Mouse (Mus musculus): ENCODE data around the gene Slc27a1. TPM values are rescaled to one million over a fixed set of nuclear protein-coding genes. Genes with fewer than 3 reads are reported as not detected.

The Slc27a1 gene
- total RNA-seq, 2 experiments from 2014 or later: 118 to 120 TPM

DNA sequence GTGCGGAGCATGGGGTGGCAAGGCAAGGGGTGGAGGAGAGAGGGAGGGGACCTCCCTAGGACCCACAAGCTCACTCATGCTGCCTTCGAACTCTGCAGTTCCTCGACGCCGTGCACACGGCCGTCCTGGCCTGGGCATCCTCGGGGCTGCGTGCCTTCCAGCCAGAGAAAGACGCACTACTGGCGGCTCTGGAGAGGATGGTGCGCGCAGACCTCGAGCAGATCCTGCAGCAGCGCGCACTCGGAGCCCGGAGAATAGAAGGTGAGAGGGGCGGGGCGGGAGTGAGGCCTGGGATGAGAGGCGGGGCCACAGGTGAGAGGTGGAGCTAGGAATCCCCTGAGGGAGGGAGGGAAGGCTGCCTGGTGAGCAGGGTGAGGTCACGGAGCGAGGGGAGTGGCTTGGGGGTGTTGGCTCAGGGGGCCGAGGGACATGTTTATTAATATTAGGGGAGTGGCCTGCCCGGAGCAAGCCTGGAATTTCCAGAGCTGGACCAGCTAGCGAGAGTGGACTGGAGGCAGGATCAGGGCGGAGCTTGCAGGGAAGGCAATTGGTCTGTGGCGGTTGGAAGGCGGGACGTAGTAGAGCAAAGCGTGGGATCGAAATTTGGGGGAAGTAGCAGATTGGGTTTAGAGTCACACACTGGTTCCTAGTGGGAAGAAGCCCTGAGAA is 34.1 kb downstream of the Slc27a1 start:
- DNase-seq: peak; percentile 63 to 76
- intact Hi-C loops (cut with DNase I): no loop called here

DNA sequence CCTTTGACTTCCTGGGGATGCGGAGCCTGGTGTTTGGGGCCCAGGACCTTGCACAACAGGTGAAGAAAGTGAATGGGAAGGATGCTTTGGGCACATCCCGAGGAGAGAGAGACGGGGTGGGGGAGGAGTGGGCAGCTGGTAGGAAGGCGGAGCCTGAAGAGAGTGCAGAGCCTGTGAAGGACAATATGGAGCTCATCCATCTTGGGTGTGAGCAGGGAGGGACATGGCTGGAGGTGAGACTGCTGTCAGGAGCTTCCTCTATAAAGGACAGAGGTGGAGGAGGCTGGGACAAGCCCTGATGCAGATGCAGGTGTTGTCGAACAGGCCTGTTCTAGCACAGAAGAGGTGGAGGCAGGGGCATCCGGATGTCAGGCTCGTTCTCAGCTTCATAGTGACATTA is 35.3 kb downstream of the Slc27a1 start:
- intact Hi-C loops (cut with DNase I): no loop called here
- no peak for DNase-seq

DNA sequence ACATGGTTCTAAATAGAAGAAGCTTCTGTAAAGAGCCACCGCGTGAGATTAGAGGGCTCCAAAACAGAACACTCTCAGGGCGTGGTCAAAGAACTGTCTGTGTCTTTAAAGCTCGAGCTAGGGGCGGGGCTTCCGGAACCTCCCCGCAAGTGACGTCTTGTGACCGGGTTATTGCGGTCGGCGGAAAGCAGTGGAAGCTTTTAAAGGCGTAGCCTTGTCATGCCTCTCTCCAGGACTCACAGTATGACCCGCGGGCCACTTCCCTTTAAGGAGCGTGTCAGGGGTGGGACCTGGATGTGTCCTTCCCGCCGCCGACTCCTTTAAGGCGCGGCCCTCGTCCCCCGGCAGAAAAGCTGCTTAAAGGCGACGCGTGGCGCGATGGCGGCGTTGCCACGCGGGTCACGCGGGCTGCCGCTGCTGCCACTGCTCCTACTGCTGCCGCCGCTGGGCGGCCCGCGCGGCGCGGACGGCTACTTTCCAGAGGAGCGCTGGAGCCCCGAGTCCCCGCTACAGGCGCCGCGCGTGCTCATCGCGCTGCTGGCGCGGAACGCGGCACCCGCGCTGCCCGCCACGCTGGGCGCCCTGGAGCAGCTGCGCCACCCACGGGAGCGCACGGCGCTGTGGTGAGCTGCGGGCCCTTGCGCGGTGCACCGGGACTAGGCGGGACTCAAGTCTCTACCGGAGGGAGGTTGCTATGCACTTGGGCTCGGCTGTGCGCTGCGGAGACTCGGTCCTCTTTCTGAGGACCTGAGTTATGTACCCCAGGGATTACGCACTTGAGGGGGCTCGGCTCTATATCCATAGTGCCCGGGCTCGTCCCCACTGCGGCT is 42.4 kb downstream of the Slc27a1 start, which contains the start of gene Colgalt1:
Colgalt1 (plus strand) TSS at position 177 of the 830 bp plus-strand sequence.
- intact Hi-C loops (cut with DNase I): loop anchor here (5.0 kb wide), 1 partner anchor 51 kb away; no protein-coding TSS in a partner anchor
- peak; percentile 98 for DNase-seq

DNA sequence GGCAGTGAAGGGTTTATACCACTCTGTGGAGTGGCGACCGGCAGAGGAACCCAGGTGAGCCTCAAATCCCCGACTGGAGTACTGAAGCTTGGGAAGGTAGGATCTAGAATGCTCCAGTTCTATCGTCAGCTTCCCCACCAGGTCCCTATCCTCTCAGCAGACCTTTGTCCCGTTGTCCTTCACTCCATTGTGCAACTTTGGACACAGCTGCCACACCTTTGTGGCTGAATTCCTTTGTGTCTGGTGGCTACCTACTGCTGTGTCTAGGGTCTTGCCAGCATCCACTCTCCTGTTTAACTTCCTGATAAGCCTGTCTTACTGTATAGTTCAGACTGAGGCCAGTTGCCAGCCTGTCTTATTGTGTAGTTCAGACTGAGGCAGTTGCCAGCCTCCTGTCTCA is 43.5 kb downstream of the Slc27a1 start:
- DNase-seq: no peak
- intact Hi-C loops (cut with DNase I): loop anchor here (5.0 kb wide), 1 partner anchor 50 kb away; no protein-coding TSS in a partner anchor

DNA sequence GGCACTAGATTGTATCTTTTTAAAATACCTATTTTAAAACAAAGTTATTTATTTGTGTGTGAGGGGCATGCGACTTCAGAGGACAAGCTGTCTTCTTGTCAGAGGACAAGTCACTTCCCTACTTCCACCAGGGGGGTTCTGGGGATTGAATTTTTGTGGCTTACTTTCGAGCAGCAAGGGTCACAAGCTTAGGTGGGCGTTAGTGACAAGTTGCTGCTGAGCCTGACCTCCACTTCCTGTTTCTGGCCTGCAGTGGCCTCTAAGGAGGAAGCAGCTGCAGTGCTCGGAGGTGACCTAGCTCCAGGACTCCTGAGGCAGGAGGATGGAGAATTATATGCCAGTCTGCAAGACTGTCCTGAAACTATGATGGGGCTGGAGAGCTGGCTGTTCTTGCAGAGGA is 44.7 kb downstream of the Slc27a1 start:
- DNase-seq: no peak
- intact Hi-C loops (cut with DNase I): loop anchor here (5.0 kb wide), 1 partner anchor 49 kb away; no protein-coding TSS in a partner anchor

DNA sequence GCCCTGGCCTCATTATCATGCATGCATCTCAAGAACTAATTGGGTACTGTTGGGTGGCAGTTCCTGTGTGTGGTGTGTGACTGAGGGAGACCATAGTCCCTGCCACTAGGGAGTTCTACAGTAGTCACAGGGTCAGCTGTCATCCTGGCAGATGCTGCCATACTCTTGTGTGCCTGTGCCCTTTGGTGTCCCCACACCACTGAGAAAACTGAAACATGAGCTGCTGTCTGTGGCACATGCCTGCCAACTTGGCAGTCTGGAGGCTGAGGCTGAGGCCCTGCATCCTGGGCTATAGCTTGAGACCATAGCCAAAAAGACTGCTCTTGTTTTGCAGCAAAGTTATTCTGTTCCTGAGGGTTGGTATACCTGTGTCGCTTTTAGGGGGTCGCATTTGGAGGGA is 51.1 kb downstream of the Slc27a1 start:
- intact Hi-C loops (cut with DNase I): no loop called here
- DNase-seq: no peak

DNA sequence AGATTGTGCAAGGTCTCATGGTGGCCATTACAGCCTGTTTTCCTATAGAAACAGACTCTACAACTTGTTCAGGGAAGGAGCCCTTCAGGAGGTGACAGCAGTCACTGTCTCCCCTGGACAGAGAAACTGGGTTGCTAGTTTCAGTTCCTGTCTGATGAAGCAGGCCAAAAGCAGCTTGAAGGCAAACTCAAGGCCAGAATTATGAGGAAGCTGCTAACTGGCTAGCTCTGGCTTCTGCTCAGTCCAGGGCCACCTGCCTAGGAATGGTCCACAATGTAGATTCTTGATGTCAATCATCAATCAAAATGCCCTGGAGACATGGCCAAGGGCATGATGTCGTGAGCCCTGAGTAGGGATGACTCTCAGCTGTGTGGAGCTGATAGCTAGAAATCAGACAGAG is 56.4 kb downstream of the Slc27a1 start:
- no peak for DNase-seq
- intact Hi-C loops (cut with DNase I): no loop called here

DNA sequence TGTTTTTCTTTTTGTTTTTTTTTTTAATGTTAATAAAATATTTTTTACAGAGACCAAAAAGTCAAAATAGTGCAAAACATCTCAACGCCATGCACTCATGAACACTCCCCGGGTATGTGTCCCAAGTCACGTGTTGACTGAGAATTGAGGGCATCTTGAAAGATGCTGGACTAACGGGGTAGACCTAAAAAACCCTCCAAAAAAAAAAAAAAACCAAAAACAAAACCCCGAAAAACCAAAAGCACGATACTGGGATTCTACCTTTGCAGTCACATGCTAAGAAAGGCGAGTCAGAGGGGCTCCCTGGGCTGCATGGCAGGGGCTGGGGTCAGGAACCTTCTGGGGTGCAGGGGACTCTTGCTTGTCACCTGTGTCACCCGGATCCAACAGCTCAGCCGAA is 58.1 kb downstream of the Slc27a1 start:
- no peak for DNase-seq
- intact Hi-C loops (cut with DNase I): no loop called here

DNA sequence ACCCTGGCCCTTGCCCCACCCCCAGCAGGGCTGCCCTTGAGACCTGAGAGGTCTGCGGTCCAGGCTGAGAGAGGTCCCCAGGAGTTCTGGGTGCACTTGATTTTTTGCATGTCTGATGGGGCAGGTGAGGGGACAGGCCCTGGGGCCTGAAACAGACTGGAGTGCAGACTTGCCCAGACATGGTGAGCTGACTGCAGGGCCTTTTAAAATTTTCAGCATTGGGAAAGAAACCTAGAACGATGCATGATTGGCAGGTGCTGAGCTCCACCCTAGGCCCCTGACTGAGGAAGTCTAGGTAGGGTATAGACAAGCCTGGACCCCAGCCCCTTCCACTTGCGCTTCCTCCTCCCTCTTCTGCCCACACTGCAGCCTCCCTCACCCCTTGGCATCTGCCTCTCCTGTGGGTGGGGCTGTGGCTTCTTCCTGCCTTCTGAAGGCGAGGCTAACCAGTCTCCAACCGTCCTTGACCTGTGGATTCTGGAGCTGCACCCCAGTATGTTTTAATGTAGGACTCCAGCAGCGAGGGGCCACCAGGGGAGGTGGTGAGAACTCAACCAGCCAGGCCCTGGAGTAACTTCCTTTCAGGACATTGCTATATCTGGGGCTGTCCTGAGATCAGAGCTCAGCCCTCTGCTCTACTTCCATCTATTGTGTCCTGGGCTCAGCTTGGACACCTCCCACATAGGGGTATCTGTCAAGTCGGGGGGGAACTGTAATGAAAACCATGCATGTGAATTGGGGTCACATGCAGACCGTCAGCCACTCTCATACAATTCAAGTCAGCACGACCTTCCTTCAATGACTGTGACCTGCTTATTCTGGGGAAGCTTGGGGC is 58.8 kb downstream of the Slc27a1 start:
- intact Hi-C loops (cut with DNase I): no loop called here

DNA sequence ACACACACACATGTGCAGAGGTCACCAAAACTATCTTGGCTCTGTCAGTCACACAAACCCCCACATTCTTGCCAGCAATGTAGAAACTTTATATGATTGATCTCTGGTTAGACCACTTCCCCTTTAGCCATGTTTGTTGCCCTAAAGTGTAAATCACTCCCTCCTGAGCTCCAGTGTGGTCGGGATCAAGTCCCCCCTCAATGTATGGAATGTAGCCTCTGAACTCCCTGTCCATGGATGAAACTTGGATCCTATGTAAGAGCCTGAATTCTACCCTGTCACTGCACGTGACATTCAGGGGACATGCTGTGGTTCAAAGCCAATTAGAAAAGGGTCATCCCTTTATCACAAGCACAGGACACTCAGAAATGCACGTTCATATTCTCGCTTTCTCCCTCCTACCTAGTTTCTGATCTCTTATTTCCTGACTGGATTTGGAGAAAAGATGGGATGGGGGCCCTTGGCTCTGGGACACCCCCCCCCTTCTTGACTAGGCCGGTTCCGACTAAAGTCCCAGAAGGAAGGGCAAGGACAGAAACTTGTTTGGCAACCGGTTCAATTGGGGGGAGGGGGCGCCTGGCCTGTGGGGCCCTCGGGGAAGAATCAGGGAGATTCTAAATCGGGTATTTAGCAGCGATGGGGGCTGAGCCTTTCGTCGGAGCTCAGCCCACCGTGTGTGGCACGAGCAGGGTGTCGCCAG is 59.9 kb downstream of the Slc27a1 start:
- no peak for DNase-seq
- intact Hi-C loops (cut with DNase I): no loop called here

More for the DNA sequence above, 58.8 kb downstream of the Slc27a1 start:
- DNase-seq: peak; percentile 23 to 27

DNA sequence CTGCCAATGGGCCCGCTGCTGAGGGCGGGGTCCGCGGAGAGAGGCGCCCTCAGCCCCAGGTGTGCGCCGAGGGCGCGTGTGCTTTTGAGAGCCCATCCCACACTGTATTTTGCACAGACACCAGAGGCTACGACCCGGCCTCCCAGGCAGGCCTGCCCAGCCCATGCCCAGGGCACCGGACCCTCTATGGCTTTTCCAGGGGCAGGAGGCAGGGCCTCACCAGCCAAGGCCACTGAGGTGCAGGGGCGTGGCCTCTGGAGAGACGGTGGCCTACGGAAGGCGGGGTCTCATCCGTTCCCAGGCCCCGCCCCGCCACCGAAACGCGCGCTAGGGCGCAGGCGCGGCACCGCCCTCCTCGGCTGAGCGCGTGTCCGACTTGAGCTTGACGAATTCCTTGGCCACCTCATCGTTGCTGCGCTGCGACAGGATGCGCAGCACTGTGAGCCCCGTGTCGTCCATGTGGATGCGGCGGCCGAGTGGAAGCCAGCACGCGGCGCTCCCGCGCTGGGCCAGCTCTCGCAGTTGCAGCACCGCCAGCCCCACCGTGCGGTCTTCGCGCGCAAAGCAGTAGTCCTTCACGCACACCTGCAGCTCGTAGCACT is 60.5 kb downstream of the Slc27a1 start:
- intact Hi-C loops (cut with DNase I): no loop called here

DNA sequence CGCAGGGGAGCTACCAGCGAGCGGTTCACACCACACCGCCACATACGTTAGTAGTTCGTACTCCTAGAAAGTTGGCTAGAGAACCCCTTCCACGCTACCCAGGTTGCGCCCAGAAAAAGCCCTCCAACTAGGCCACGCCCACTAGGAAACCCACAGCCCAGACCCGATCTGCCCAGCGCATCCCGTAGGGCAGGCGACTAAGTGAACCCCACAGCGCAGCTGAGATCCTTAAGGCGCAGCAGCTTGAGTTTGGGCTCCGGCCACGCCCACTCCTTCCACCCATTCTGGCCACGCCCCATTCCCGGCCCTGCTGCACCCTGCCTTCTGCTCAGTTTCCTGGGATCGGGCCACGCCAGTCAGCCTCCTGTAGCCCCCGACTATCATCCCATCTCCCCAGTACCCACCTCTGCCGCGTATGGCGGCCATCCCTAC is 61.1 kb downstream of the Slc27a1 start:
- intact Hi-C loops (cut with DNase I): no loop called here

More for the DNA sequence above, 60.5 kb downstream of the Slc27a1 start:
- peak; percentile 94 to 95 for DNase-seq

DNA sequence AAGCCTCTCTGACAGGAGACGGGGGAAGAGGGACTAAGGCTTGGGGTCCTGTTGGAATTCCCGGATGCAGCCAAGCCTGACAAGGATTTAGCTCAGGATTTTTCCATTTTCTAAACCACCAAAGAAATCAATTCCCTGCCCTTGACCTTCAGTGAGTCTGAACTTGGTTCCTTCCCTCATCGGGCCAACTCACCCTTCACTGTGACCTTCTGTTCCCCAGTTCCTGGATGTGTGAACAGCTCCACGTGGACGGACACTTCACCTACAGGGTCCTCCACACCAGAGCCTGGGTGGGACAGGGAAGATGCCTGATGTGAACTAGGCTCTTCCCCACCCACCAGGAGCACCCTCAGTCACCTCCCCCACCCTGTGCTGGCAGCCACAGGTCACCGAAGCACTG is 62.1 kb downstream of the Slc27a1 start:
- DNase-seq: no peak
- intact Hi-C loops (cut with DNase I): no loop called here

More for the DNA sequence above, 61.1 kb downstream of the Slc27a1 start:
- peak; percentile 37 to 41 for DNase-seq

DNA sequence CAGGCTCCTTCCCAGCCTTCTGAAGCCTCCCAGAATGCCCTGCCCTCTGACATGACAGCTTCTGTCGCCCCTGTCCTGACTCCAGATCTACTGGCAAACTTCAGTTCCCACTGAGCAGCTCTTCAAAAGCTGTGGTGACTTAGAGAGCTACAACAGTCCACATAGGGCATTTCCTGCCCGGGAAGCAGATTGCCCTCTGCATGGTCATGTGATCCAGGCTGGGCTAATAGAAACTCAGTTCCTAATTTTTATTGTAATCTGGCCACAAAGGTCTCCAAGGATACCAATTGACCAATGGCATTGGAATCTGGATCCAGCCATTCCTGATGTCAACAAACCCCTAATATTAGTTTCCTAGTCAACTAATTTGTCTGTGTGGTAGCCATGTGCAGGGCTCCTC is 63.2 kb downstream of the Slc27a1 start:
- intact Hi-C loops (cut with DNase I): loop anchor here (2.0 kb wide), 1 partner anchor 71 kb away; no protein-coding TSS in a partner anchor
- no peak for DNase-seq

DNA sequence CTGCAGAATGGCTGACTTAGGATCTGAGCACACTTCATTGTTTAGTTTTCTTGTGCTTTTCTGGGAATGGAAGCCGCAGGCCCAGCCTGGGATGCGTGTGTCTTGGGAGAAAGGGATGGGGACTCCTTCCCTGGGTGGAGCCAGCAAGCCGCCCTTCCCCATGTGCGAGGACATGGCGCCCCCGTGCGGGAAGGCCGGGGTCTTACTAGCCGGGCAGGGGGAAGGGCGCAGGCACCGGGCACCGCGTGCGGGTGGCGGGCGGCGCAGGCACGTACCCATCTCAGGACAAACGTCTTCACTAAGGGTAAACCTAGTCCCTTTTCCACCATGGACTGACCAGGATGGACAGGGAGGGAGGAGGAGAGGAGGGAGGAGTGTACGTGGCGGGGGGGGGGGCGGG is 64.5 kb downstream of the Slc27a1 start:
- DNase-seq: peak; percentile 49 to 66
- intact Hi-C loops (cut with DNase I): loop anchor here (2.0 kb wide), 1 partner anchor 72 kb away; no protein-coding TSS in a partner anchor

DNA sequence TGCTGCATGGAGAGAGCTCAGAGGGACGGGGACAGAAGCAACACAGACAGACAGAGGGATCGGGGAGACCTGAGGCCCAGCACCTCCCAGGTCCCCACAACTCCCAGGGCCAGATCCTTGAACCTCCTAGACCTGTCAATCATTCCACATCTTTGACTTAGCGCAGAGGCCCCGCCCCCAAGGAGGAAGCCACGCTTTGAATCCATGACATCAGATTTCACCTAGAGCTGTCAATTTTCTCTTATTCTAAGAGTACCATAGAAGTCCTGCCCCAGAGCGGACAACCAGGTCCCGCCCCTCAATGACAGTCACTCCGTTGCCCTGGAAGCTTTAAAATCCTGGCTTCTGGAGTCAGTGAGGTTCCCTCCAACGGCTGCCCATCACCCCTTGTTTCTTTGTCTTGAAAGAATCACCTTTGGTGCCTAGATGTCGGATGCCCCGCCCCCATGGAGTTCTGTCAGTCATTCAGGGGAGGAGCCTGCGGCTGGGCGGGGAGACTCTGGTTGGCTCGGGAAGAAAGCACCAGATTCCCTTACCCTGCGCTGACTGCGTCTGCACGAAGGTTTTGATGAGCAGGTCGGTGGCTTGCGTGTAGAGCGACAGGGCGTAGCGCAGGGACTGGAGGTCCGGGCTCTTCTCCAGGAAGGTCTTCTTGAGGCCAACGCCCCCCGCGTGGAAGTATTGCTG is 65.4 kb downstream of the Slc27a1 start:
- DNase-seq: peak; percentile 40 to 53
- intact Hi-C loops (cut with DNase I): loop anchor here (2.0 kb wide), 1 partner anchor 73 kb away; no protein-coding TSS in a partner anchor
